Mouse (Mus musculus) liver, postnatal 0 days (tissue): ENCODE data around the gene Polr2f. TPM values are rescaled to one million over a fixed set of nuclear protein-coding genes. Genes with fewer than 3 reads are reported as not detected.
A peak's percentile ranks its signal among the peaks of the same experiment; 100 is the strongest.

Experiments used
- ATAC-seq: fragments of 200-750 bp; cut with Nextera tagmentation; 2 replicates; pipeline ENCODE4 v1.8.0; 2017; ENCODE audit warnings: mild to moderate bottlenecking, moderate library complexity
- DNase-seq: peaks from one replicate; pipeline ENCODE4 v3.0.0-alpha.2; 2016
- H3K27ac ChIP-seq: fragments of 300-500 bp; sonication (generic); 2 replicates; pipeline ENCODE4 v1.5.1; 2014; ENCODE audit warnings: antibody characterized with exemption, moderate library complexity, mild to moderate bottlenecking, low read depth
- H3K27me3 ChIP-seq: fragments of 300-500 bp; sonication (generic); 2 replicates; pipeline ENCODE4 v1.6.1; 2014; ENCODE audit warnings: low read length, control low read depth, mixed read lengths; ENCODE audit not compliant: insufficient read depth
- H3K36me3 ChIP-seq: fragments of 300-500 bp; sonication (generic); replicated peaks from 2 replicates; pipeline ENCODE4 v1.6.1; 2014; ENCODE audit warnings: mild to moderate bottlenecking, control low read depth, low read length, moderate library complexity, mixed read lengths; ENCODE audit not compliant: insufficient read depth
- H3K4me1 ChIP-seq: fragments of 300-500 bp; sonication (generic); 2 replicates; pipeline ENCODE4 v1.6.1; 2014; ENCODE audit warnings: antibody characterized with exemption, mild to moderate bottlenecking, control low read depth; ENCODE audit not compliant: insufficient read depth
- H3K4me2 ChIP-seq: fragments of 300-500 bp; sonication (generic); 2 replicates; pipeline ENCODE4 v1.6.1; 2014; ENCODE audit warnings: low read depth, mild to moderate bottlenecking, low read length, moderate library complexity, mixed read lengths
- H3K4me3 ChIP-seq: fragments of 300-500 bp; sonication (generic); 2 replicates; pipeline ENCODE4 v1.5.1; 2014; ENCODE audit warnings: low read depth, low read length
- H3K9ac ChIP-seq: fragments of 300-500 bp; sonication (generic); replicated peaks from 2 replicates; pipeline ENCODE4 v1.6.1; 2014; ENCODE audit warnings: mild to moderate bottlenecking, moderate library complexity
- H3K9me3 ChIP-seq: fragments of 300-500 bp; sonication (generic); 2 replicates; pipeline ENCODE4 v1.6.1; 2016; ENCODE audit warnings: mild to moderate bottlenecking, control low read depth, low read length, mixed read lengths
- CTCF ChIP-seq: sonication (generic); IDR thresholded peaks from 2 replicates; pipeline ENCODE4 v1.5.1; 2016; ENCODE audit warnings: antibody characterized with exemption, low read depth
- EP300 ChIP-seq: IDR thresholded peaks from 2 replicates; pipeline ENCODE4 v1.6.1; 2016; ENCODE audit warnings: antibody characterized with exemption, low read depth, mild to moderate bottlenecking
- WGBS: fragments of 180-500 bp; shearing (Covaris S2); extraction: QIAGEN DNeasy Blood & Tissue Kit; methylation state at CpG from one replicate; pipeline ENCODE4 v1.1.7; 2014; ENCODE audit not compliant: insufficient replicate concordance; 5-methylcytosine and 5-hydroxymethylcytosine counted together
- polyA plus RNA-seq: library from polyadenylated mRNA; unstranded; fragments of >200 nt; fragmentation: Nextera tagmentation; extraction: Ambion mirVana; gene quantifications from 2 replicates; pipeline ENCODE4 v1.2.1, GENCODE M21; 2015

The Polr2f gene
- polyA plus RNA-seq, 1 experiment from 2014 or later = 130 TPM

- no peak for DNase-seq
- Histone ChIP-seq H3K4me3 (no peak overlapping the region), H3K27ac (no peak overlapping the region), H3K9ac (no peak overlapping the region), H3K36me3 (no peaks in the 10 kb centered on the region), H3K9me3 (no peaks in the 10 kb centered on the region), H3K27me3 (peaks cover 45% of the 10 kb centered on the region), H3K4me2 (no peak overlapping the region), H3K4me1 (no peaks in the 10 kb centered on the region; the same call in 1 of the 2 replicates)
- TF ChIP-seq EP300 (no peak), CTCF (no peak)
- 49% methylated on average over 7 of the region's 7 CpGs for WGBS
- no peak for ATAC-seq
Observed at GRCm38 (mm10) chr15:79162301-79162700, 21.5 kb downstream of the Polr2f start.

DNA sequence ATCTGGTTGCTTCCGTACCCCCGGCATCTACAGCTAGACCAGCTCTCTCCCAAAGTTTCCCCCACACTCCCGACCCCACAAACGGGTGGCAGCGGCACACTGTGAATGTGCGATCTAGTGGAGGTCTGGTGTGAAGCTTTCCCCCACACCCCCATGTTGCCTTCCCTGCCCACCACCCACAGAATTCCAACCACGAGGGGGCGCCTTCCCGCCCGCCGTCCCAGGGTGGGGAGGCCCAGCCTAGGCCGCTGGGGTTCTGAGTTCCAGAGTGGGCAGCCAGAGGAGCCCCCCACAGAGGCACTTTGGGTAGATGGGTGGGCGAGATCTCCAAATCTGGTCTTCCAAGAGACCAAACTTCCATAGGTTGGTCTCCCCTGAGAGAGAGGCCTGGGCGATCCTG, 22.0 kb downstream of the Polr2f start:
- no peak for ATAC-seq
- H3K9me3 ChIP-seq = no peaks in the 10 kb centered on the region
- WGBS = 47% methylated on average over 14 of the region's 14 CpGs
- H3K36me3 ChIP-seq = no peaks in the 10 kb centered on the region
- no peak overlapping the region for H3K27ac ChIP-seq
- no peaks in the 10 kb centered on the region; the same call in 1 of the 2 replicates for H3K4me1 ChIP-seq
- H3K27me3 ChIP-seq = peaks cover 45% of the 10 kb centered on the region
- H3K4me2 ChIP-seq = no peak overlapping the region
- DNase-seq = no peak
- TF ChIP-seq CTCF (peak; percentile 29), EP300 (no peak)
- no peak overlapping the region for H3K4me3 ChIP-seq
- H3K9ac ChIP-seq = no peak overlapping the region

DNA sequence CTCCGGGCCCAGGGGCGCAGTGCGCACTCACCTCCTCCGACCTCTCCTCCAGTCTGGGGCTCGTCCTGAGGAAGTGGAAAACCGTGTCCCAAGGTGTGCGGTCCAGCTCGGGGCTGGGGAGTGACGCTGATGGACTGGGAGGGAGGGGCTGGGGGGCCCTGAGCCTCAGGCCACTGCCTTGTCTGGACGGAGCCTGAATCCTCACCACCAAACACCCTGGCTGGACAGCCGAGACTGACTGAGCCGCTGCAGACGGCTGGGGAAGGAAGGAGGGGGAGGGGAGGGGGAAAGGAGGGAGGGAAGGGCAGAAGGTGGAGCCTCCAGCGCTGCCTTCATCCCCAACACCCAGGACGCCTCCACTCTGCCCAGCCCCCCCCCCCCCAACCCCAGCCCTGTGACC, 23.4 kb downstream of the Polr2f start:
- TF ChIP-seq EP300 = no peak
- TF ChIP-seq CTCF = no peak
- WGBS = 14% methylated on average over 13 of the region's 15 CpGs
- H3K36me3 ChIP-seq = no peaks in the 10 kb centered on the region
- no peaks in the 10 kb centered on the region; the same call in 1 of the 2 replicates for H3K4me1 ChIP-seq
- peaks cover 45% of the 10 kb centered on the region for H3K27me3 ChIP-seq
- H3K4me3 ChIP-seq = no peak overlapping the region
- no peak overlapping the region for H3K9ac ChIP-seq
- ATAC-seq = no peak
- H3K9me3 ChIP-seq = no peaks in the 10 kb centered on the region
- H3K4me2 ChIP-seq = no peak overlapping the region
- H3K27ac ChIP-seq = no peak overlapping the region
- no peak for DNase-seq

GRCm38 (mm10) chr15:79165140-79165539, 24.3 kb downstream of the Polr2f start, which contains the start of gene Sox10:
TSS of gene Sox10 (minus strand) at chr15:79165240.
- no peak within 1 kb of the TSS for H3K4me3 ChIP-seq
- TF ChIP-seq CTCF (no peak), EP300 (no peak)
- 55% methylated on average over 5 of the region's 5 CpGs for WGBS
- H3K27me3 ChIP-seq = peaks cover 45% of the 10 kb centered on the region
- H3K4me1 ChIP-seq = no peaks in the 10 kb centered on the region; the same call in 1 of the 2 replicates
- H3K36me3 ChIP-seq = no peaks in the 10 kb centered on the region
- no peaks in the 10 kb centered on the region for H3K9me3 ChIP-seq
- DNase-seq (no peak), ATAC-seq (no peak)
- no peak within 1 kb of the TSS for H3K4me2 ChIP-seq
- no peak within 1 kb of the TSS for H3K27ac ChIP-seq
- H3K9ac ChIP-seq = no peak within 1 kb of the TSS

DNA sequence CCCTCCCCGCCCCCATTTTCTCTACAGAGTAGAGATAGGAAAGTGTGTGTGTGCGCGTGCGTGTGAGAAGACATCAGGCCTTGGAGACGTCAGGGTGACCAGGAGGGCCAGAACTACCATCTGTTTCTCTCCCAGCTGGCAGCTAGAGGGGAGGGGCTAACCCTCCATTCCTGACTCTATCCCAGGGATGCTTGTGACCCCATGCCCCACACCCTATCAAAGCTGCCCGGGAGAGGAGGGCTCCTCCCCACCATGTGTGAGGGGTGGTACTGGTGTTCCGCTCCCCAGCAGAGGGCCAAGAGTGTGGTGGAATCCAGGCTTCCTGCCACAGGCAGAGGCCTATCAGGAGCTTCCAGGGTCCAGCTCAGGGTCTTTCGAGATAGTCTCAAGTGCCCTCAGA, 25.9 kb downstream of the Polr2f start:
- Histone ChIP-seq H3K9ac (no peak overlapping the region), H3K36me3 (no peaks in the 10 kb centered on the region), H3K27me3 (peaks cover 44% of the 10 kb centered on the region), H3K9me3 (no peaks in the 10 kb centered on the region), H3K4me2 (no peak overlapping the region), H3K4me3 (no peak overlapping the region), H3K27ac (no peak overlapping the region), H3K4me1 (no peaks in the 10 kb centered on the region; the same call in 1 of the 2 replicates)
- WGBS = 60% methylated on average over 8 of the region's 8 CpGs
- DNase-seq (no peak), ATAC-seq (no peak)
- TF ChIP-seq EP300 (no peak), CTCF (no peak)

GRCm38 (mm10) chr15:79176905-79177304, 36.1 kb downstream of the Polr2f start:
- Histone ChIP-seq H3K27ac (no peak overlapping the region), H3K4me3 (no peak overlapping the region), H3K27me3 (no peaks in the 10 kb centered on the region), H3K4me2 (no peak overlapping the region), H3K9me3 (no peaks in the 10 kb centered on the region), H3K4me1 (peaks cover 5% of the 10 kb centered on the region), H3K36me3 (no peaks in the 10 kb centered on the region), H3K9ac (no peak overlapping the region)
- WGBS = 63% methylated on average over 6 of the region's 6 CpGs
- DNase-seq (no peak), ATAC-seq (peak; percentile 41; the same call in 1 of the 2 replicates)
- TF ChIP-seq EP300 = no peak
- no peak for TF ChIP-seq CTCF

DNA sequence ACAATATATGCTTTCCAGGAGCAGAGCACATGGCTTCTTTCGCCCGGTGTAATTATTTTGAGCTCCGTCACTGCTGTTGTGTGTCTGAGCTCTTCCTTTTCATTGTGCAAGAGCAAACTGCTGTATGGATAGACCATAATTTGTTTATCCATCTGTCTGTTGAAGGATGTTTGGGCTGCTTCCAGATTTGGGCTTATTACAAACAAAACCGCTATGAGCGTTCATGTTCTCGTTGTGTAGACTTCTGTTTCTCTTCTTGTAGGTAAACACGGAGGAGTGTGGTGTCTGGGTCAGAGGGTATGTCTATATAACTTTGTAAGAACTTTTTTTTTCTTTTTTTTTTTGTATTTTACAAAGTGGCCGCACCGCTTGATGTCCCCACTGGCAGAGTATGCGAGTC, 44.4 kb downstream of the Polr2f start:
- no peaks in the 10 kb centered on the region for H3K9me3 ChIP-seq
- TF ChIP-seq EP300 = no peak
- no peak for TF ChIP-seq CTCF
- no peaks in the 10 kb centered on the region for H3K27me3 ChIP-seq
- no peaks in the 10 kb centered on the region for H3K36me3 ChIP-seq
- 63% methylated on average over 10 of the region's 10 CpGs for WGBS
- H3K27ac ChIP-seq = peak overlapping the region; percentile 77
- DNase-seq (no peak), ATAC-seq (peak; percentile 70)
- peak overlapping the region; percentile 44 for H3K4me2 ChIP-seq
- H3K4me1 ChIP-seq = 0 out of 2 replicates have a peak, but pooled peaks cover 2% of the 10 kb centered on the region
- H3K9ac ChIP-seq = peak overlapping the region; percentile 26; the same call in 1 of the 2 replicates
- H3K4me3 ChIP-seq = no peak overlapping the region
